Mouse (Mus musculus) embryonic fibroblast, embryonic 13.5 days (primary cell): ENCODE measurements at regions not wholly inside any gene's neighbourhood (a gene's known extent, or its start where the extent isn't known, plus 50 kb on each side); places are given as distances from the start of the nearest gene placed in this dataset.

Experiments used
- CTCF ChIP-seq: IDR thresholded peaks from 2 replicates; pipeline ENCODE4 v1.5.1; 2011; ENCODE audit warnings: mild to moderate bottlenecking, control low read depth, low read length, moderate library complexity, borderline replicate concordance; ENCODE audit not compliant: insufficient read depth
- POLR2A ChIP-seq: IDR thresholded peaks from 2 replicates; pipeline ENCODE4 v1.6.1; 2011; ENCODE audit warnings: low read depth, mild to moderate bottlenecking, control low read depth, low read length, moderate library complexity

DNA sequence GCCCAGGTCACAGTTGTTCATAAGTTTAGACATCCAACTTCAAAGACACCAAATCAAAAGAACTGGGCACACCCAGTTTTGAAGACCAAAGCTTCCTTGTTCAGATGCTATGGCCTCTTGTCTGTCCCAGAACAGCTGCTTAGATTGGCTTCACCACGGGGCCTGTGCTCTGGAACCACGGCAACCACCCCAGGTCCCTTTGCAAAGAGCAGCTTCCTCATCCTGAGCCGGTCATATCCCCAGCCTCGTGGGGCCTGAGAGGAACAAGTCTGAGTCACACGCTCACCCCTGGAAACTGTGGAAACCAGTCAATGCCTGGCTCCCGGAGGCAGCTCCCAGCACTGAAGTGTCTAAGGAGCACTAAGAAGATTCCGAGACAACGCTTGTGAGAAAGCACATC lies 264.8 kb upstream of the Sulf2 start:
- TF ChIP-seq POLR2A (no peak), CTCF (no peak)
